Mouse (Mus musculus): ENCODE data around the gene Eef1akmt3. TPM values are rescaled to one million over a fixed set of nuclear protein-coding genes. Genes with fewer than 3 reads are reported as not detected.

Eef1akmt3 gene
- total RNA-seq, 1 experiment: 0.49 TPM

GRCm38 (mm10) chr10:127071203-127071602 lies 29.9 kb upstream of the Eef1akmt3 start:
- in situ Hi-C loops (cut with MboI; ENCODE audit: low sequenced_read_pairs in 2 of 2, unreplicated experiment in 2 of 2): no loop called here
- peaks cover 20% of the 10 kb centered on the region for H3K36me3 ChIP-seq (ENCODE audit: control insufficient read depth, insufficient read depth, low read length, poor library complexity, severe bottlenecking)
- H3K4me1 ChIP-seq (ENCODE audit: control insufficient read depth in 2 of 2, insufficient read depth in 2 of 2, low read length in 2 of 2, poor library complexity in 1 of 2): peaks cover 0 to 6% of the 10 kb centered on the region in 2 experiments; a peak in 2 of 4 replicates
- TF ChIP-seq HCFC1 (IDR thresholded peaks at IDR 0.05; ENCODE audit: borderline replicate concordance, insufficient read depth, low read length) (no peak), CHD2 (IDR thresholded peaks at IDR 0.05; ENCODE audit: low read depth, low read length) (no peak), ZC3H11A (IDR thresholded peaks at IDR 0.05; ENCODE audit: borderline replicate concordance, low read depth, low read length) (no peak), MAFK (IDR thresholded peaks at IDR 0.05; ENCODE audit: insufficient read depth, low read depth, low read length) (no peak), ZNF384 (IDR thresholded peaks at IDR 0.05; ENCODE audit: low read depth, low read length) (no peak)
- no peak for DNase-seq (ENCODE audit: low read depth, low spot score)
- H3K9me3 ChIP-seq (ENCODE audit: control insufficient read depth, insufficient read depth, low read depth, low read length): no peaks in the 10 kb centered on the region
- H3K27ac ChIP-seq (ENCODE audit: insufficient read depth, low read depth, low read length, poor library complexity, severe bottlenecking): no peak overlapping the region
- H3K9ac ChIP-seq (ENCODE audit: insufficient read depth, low read depth, low read length, poor library complexity, severe bottlenecking): peak overlapping the region; percentile 76; the same call in 1 of the 2 replicates
- peak overlapping the region in 1 of 2 experiments; percentile 98; a peak in 2 of 4 replicates for H3K4me3 ChIP-seq (ENCODE audit: insufficient read depth in 1 of 2, low read depth in 1 of 2, low read length in 2 of 2, poor library complexity in 1 of 2, severe bottlenecking in 1 of 2)

DNA sequence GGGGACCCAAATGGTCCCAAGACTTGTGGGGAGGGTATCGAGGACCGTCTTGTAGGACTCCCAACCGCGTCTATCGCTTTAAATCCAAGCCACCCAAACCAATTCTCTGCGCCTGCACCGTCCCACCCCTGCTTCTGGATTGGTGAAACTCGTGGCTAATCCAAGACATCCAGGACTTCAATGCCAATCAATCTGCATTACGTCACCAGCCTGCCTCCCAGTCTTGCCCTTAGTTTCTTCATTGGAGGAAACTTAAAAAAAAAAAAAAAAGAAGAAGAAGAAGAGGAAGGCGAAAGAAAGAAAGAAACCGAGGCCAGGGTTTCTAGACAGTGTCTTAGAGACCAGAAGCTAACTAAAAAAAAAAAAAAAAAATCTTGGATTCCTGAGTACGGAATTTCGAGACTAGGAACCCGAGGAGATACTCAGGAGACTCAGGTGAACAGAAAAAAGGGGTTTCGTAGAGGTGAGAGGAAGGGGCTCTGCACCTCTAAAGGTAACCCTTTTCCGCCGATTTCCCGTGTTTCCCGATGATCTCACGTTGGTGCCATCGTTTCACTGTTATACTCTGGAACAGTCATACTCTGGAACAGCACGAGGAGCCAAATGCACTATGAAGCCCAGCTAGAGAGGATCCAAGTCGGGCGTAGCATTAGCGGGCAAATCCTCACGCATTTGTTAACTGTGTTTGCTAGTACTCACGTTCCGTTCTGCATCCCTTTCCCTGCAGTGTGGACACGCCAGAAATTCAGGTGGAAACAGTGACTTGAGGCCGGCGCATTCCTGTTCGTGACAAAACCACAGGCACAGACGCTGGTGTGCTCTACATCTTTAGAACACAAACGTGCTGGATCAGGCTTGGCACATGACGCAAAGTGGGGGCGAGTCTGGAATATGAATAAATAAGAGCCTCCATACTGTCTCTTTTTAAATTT lies 29.1 kb upstream of the Eef1akmt3 start, which contains the start of gene Tspan31:
TSS of gene Tspan31 (minus strand) at position 75 of the 932 bp plus-strand sequence.
- in situ Hi-C loops (cut with MboI; ENCODE audit: low sequenced_read_pairs in 2 of 2, unreplicated experiment in 2 of 2): no loop called here
- TF ChIP-seq ZNF384 (IDR thresholded peaks at IDR 0.05; ENCODE audit: low read depth, low read length): peak; percentile 95
- TF ChIP-seq HCFC1 (IDR thresholded peaks at IDR 0.05; ENCODE audit: borderline replicate concordance, insufficient read depth, low read length): 0 out of 2 replicates have a peak, but pooled peaks have one; percentile 55
- no peak for TF ChIP-seq MAFK (IDR thresholded peaks at IDR 0.05; ENCODE audit: insufficient read depth, low read depth, low read length)
- TF ChIP-seq CHD2 (IDR thresholded peaks at IDR 0.05; ENCODE audit: low read depth, low read length): peak; percentile 28; the same call in 1 of the 2 replicates
- TF ChIP-seq ZC3H11A (IDR thresholded peaks at IDR 0.05; ENCODE audit: borderline replicate concordance, low read depth, low read length): no peak
- H3K9me3 ChIP-seq (ENCODE audit: control insufficient read depth, insufficient read depth, low read depth, low read length): no peaks in the 10 kb centered on the region
- peak within 1 kb of the TSS; percentile 97 for H3K9ac ChIP-seq (ENCODE audit: insufficient read depth, low read depth, low read length, poor library complexity, severe bottlenecking)
- peaks cover 0 to 6% of the 10 kb centered on the region in 2 experiments; a peak in 2 of 4 replicates for H3K4me1 ChIP-seq (ENCODE audit: control insufficient read depth in 2 of 2, insufficient read depth in 2 of 2, low read length in 2 of 2, poor library complexity in 1 of 2)
- DNase-seq (ENCODE audit: low read depth, low spot score): peak; percentile 93
- peak within 1 kb of the TSS; percentile 89 for H3K27ac ChIP-seq (ENCODE audit: insufficient read depth, low read depth, low read length, poor library complexity, severe bottlenecking)
- peak within 1 kb of the TSS; percentile 97 to 98 for H3K4me3 ChIP-seq (ENCODE audit: insufficient read depth in 1 of 2, low read depth in 1 of 2, low read length in 2 of 2, poor library complexity in 1 of 2, severe bottlenecking in 1 of 2)
- H3K36me3 ChIP-seq (ENCODE audit: control insufficient read depth, insufficient read depth, low read length, poor library complexity, severe bottlenecking): peaks cover 26% of the 10 kb centered on the region

GRCm38 (mm10) chr10:127069281-127070189 lies 28.2 kb upstream of the Eef1akmt3 start:
- peak overlapping the region; percentile 89 for H3K27ac ChIP-seq (ENCODE audit: insufficient read depth, low read depth, low read length, poor library complexity, severe bottlenecking)
- DNase-seq (ENCODE audit: low read depth, low spot score): no peak
- in situ Hi-C loops (cut with MboI; ENCODE audit: low sequenced_read_pairs in 2 of 2, unreplicated experiment in 2 of 2): no loop called here
- H3K4me3 ChIP-seq (ENCODE audit: insufficient read depth in 1 of 2, low read depth in 1 of 2, low read length in 2 of 2, poor library complexity in 1 of 2, severe bottlenecking in 1 of 2): peak overlapping the region; percentile 97 to 98
- peaks cover 35% of the 10 kb centered on the region for H3K36me3 ChIP-seq (ENCODE audit: control insufficient read depth, insufficient read depth, low read length, poor library complexity, severe bottlenecking)
- H3K4me1 ChIP-seq (ENCODE audit: control insufficient read depth in 2 of 2, insufficient read depth in 2 of 2, low read length in 2 of 2, poor library complexity in 1 of 2): peaks cover 0 to 10% of the 10 kb centered on the region in 2 experiments; a peak in 2 of 4 replicates
- H3K9me3 ChIP-seq (ENCODE audit: control insufficient read depth, insufficient read depth, low read depth, low read length): no peaks in the 10 kb centered on the region
- peak overlapping the region; percentile 97 for H3K9ac ChIP-seq (ENCODE audit: insufficient read depth, low read depth, low read length, poor library complexity, severe bottlenecking)
- TF ChIP-seq ZC3H11A (IDR thresholded peaks at IDR 0.05; ENCODE audit: borderline replicate concordance, low read depth, low read length): no peak
- no peak for TF ChIP-seq ZNF384 (IDR thresholded peaks at IDR 0.05; ENCODE audit: low read depth, low read length)
- no peak for TF ChIP-seq MAFK (IDR thresholded peaks at IDR 0.05; ENCODE audit: insufficient read depth, low read depth, low read length)
- TF ChIP-seq CHD2 (IDR thresholded peaks at IDR 0.05; ENCODE audit: low read depth, low read length): no peak
- TF ChIP-seq HCFC1 (IDR thresholded peaks at IDR 0.05; ENCODE audit: borderline replicate concordance, insufficient read depth, low read length): no peak; the same call in 1 of the 2 replicates

Data from ES-E14 (cell line).